Mouse (Mus musculus) cortical plate, adult 2 months (tissue): Measurements from ENCODE around the gene Stub1.

Experiments used
- CTCF ChIP-seq: fragments of 200-500 bp; IDR thresholded peaks from 2 replicates; pipeline ENCODE4 v1.5.1; 2011; ENCODE audit warnings: mild to moderate bottlenecking, control low read depth, low read length; ENCODE audit not compliant: insufficient read depth; ENCODE audit errors: extremely low read depth
- POLR2A ChIP-seq: fragments of 200-500 bp; IDR thresholded peaks from 2 replicates; pipeline ENCODE4 v1.6.1; 2011; ENCODE audit warnings: mild to moderate bottlenecking, low read length, control low read depth; ENCODE audit not compliant: insufficient read depth; ENCODE audit errors: extremely low read depth

DNA sequence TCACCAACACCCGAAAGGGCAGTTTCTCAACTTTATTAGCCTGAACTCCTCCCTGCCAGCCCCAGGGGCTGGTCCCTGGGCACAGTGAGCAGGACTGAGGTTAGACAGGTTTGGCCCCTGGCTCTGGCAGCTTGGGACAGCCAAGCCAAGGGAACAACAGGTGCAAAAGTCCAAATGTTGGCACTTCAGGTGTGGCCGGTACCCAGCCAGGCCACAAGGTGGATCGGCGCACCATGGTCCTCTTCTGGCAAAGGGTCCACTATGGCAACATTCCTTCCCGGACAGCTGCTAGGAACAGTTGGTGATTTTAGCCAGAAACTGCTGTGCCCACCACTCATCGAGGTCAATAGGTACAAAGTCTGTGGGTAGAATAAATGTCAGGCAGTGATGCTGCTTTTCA lies 30.5 kb upstream of the Stub1 start:
- no peak for TF ChIP-seq CTCF
- no peak for TF ChIP-seq POLR2A
